Mouse (Mus musculus) heart, adult 11 months (tissue): ENCODE measurements around the gene D17Wsu92e.

Experiments
- DNase-seq: peaks from one replicate; pipeline ENCODE4 v3.0.0; 2022

The D17Wsu92e gene

DNA sequence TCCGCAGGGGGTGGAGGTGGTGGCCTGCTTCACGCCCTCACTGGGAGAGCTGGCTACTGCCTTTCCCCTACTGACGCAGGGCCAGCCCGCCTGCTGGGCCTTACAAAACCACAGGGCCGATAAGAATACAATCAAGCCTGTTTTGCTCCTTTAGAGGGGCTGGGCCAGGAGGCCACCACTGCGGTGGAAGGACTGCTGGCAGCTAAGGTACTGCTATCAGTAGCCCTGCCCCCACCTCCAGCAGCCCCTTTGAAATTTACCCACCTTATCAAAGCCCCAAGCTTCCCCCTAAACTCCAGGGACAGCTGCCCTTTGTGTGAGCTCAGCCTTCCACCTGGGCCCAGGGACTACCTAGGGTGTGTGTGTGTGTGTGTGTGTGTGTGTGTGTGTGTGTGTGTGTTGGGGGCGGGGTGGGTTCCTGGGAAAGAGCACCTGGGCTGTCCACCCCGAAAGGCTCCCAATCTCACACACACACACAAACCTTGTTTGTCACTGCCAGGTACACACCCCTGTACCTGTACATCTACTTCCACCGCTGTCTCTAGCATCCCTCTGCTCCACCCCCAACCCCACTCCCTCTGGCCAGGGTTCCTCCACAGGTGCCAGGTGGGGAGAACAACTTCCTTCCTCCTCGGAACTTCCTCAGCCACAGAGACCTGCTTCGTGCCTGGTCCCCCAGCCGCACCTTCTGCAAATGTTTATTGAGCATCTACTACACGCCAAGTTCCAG is 85.9 kb downstream of the D17Wsu92e start:
- DNase-seq: no peak

- DNase-seq: no peak
Measured at GRCm38 (mm10) chr17:27732694-27733093, 87.8 kb downstream of the D17Wsu92e start.

- DNase-seq: no peak
Measured at GRCm38 (mm10) chr17:27732152-27732551, 88.3 kb downstream of the D17Wsu92e start.

GRCm38 (mm10) chr17:27728770-27729169 is 91.7 kb downstream of the D17Wsu92e start, which contains the start of gene Spdef:
Spdef (minus strand) TSS chr17:27728955.
- DNase-seq: no peak

- DNase-seq: no peak
Measured at GRCm38 (mm10) chr17:27726527-27726926, 93.9 kb downstream of the D17Wsu92e start.

GRCm38 (mm10) chr17:27725412-27725811 is 95.0 kb downstream of the D17Wsu92e start:
- DNase-seq: no peak

GRCm38 (mm10) chr17:27725011-27725410 is 95.4 kb downstream of the D17Wsu92e start:
- no peak for DNase-seq

- DNase-seq: no peak
Measured at GRCm38 (mm10) chr17:27724327-27724726, 96.1 kb downstream of the D17Wsu92e start.

DNA sequence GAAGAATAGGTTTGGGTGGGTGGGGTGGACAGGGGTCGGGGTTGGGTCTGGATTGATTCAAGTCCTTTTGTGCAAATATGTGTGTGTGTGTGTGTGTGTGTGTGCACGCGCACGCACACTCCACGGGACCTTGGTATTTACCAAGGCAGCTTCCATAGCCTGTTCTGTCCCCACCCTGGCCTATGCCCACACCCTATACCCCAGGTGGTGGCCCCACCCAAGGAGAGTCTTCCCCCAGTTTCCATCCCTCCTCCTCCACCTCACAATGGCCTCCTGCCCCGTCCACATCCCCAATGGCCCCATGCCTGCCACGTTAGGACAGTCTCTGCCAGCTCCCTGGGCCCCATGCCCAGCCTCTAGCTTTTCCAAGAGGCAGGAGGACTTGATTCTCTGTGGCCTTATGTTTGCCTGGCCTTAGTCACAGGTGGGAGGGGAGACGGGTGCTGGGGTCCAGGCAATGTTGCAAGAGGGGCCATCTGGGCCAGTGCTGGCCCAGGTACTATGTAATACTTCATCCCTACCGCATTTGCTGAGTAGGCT is 99.3 kb downstream of the D17Wsu92e start:
- no peak for DNase-seq

DNA sequence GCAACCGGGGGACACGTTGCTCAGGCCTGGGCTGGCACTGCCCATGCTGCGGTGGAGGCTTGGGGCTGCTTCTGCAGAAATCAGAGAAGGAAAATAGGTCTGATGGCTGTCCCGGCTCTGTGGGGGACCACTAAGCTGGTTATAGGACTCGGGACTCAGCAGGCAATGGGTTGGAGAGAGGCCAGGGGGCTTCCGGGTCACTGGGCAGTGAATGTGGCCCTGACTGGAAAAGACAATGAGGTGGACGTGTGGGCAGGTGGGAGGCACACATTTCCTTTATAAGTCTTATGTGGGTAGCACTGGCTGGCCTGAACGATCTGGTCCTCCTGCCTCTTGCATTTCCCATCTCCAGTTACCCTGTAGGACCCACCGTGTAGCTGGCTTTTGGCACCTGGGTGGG is 100.1 kb downstream of the D17Wsu92e start:
- DNase-seq: no peak

GRCm38 (mm10) chr17:27719663-27720062 is 100.8 kb downstream of the D17Wsu92e start:
- peak; percentile 77 for DNase-seq

DNA sequence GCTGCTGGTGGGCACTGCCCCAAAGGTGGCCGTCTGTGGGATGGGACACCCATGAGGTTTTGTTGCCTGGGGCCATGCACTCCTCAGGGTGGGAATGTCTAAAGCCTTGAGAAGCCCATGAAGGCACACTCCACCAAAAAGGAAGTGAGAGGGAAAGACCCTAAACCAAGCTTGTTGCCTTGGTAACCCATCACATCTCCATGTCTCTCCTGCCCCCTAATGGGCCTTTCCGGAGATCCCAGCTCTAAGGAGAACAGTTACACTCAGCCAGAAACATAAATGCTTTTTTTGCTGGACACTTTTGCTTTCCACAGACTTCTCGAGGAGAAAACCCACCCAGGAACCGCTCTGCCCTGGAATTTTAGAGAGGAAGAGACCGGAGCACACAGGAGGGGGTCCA is 102.2 kb downstream of the D17Wsu92e start:
- no peak for DNase-seq

DNA sequence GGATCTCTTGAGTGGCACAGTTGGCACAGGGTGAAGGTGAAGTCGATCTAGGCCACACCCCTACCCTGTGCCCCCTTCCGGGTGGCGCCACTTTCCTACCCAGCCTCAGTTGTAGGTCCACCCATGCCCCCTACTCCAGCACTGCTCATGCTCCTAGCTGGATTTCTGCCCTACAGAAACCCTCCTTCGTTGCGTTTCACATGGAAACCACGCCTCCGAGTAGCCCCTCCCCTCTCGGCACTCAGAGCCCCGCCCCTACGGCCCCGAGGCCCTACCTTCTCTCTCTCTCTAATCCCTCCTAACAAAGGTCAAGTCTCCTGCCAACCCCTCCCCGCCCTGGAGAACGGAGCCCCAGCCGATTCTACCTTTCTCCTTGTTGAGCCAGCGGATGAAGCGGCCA is 103.6 kb downstream of the D17Wsu92e start:
- DNase-seq: no peak

- no peak for DNase-seq
Measured at GRCm38 (mm10) chr17:27712832-27713231, 107.6 kb downstream of the D17Wsu92e start.

GRCm38 (mm10) chr17:27709650-27710049 is 110.8 kb downstream of the D17Wsu92e start:
- no peak for DNase-seq

GRCm38 (mm10) chr17:27707954-27708661 is 112.3 kb downstream of the D17Wsu92e start:
- DNase-seq: peak; percentile 94

DNA sequence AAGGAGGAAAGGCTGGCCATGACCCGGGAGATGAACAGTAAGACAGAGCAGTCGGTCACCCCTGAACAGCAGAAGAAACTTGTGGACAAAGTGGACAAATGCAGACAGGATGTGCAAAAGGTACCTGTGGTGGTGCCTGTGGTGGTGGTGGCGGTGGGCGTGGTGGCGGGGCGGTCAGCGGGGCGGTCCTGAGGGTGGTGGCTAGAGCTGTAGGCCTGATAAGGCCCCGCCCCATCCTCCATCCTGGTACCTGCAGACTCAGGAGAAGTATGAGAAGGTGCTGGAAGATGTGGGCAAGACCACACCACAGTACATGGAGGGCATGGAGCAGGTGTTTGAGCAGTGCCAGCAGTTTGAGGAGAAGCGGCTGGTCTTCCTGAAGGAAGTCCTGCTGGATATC is 114.8 kb downstream of the D17Wsu92e start:
- DNase-seq: no peak

GRCm38 (mm10) chr17:27703961-27704621 is 116.4 kb downstream of the D17Wsu92e start:
- DNase-seq: no peak

GRCm38 (mm10) chr17:27702518-27702917 is 117.9 kb downstream of the D17Wsu92e start:
- DNase-seq: no peak

DNA sequence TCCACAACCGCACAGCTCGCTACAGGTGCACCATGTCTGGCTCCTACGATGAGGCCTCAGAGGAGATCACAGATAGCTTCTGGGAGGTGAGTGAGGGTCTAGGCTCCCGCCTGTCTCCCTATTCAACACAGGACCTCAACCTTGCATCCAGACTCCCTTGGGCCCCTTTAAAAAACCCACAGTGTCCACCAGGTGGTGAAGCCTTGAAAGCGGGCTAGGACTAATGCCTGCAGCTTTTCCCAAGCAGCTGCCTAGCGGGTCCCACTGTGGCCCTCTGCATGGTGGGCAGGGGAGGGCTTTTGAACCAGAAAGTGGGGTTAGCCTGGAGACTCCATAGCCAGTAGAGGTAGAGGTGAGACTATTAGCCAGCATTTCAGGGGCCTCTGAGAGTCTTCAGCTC is 118.6 kb downstream of the D17Wsu92e start:
- no peak for DNase-seq
